Mouse (Mus musculus) heart, embryonic 13.5 days (tissue): ENCODE data around the gene Mettl16. TPM values are rescaled to one million over a fixed set of nuclear protein-coding genes. Genes with fewer than 3 reads are reported as not detected.

ENCODE experiments used
- ATAC-seq: fragments of 200-750 bp; cut with Nextera tagmentation; 2 replicates; pipeline ENCODE4 v1.8.0; 2017; ENCODE audit warnings: moderate TSS enrichment; ENCODE audit not compliant: insufficient number of reproducible peaks, low FRiP score, low TSS enrichment; ENCODE audit errors: extremely low read depth
- H3K27ac ChIP-seq: fragments of 300-500 bp; sonication (generic); replicated peaks from 2 replicates; pipeline ENCODE4 v1.5.1; 2015; ENCODE audit warnings: moderate library complexity, mild to moderate bottlenecking, inconsistent platforms
- H3K27me3 ChIP-seq: fragments of 300-500 bp; sonication (generic); replicated peaks from 2 replicates; pipeline ENCODE4 v1.6.1; 2015; ENCODE audit warnings: mild to moderate bottlenecking, inconsistent platforms
- H3K36me3 ChIP-seq: fragments of 300-500 bp; sonication (generic); 2 replicates; pipeline ENCODE4 v1.6.1; 2015; ENCODE audit warnings: mild to moderate bottlenecking, inconsistent platforms
- H3K4me1 ChIP-seq: fragments of 300-500 bp; sonication (generic); 2 replicates; pipeline ENCODE4 v1.6.1; 2015; ENCODE audit warnings: inconsistent platforms
- H3K4me2 ChIP-seq: fragments of 300-500 bp; sonication (generic); 2 replicates; pipeline ENCODE4 v1.6.1; 2015; ENCODE audit warnings: inconsistent platforms, mild to moderate bottlenecking, moderate library complexity
- H3K4me3 ChIP-seq: fragments of 300-500 bp; sonication (generic); 2 replicates; pipeline ENCODE4 v1.5.1; 2015; ENCODE audit warnings: moderate library complexity, mild to moderate bottlenecking, inconsistent platforms
- H3K9ac ChIP-seq: fragments of 300-500 bp; sonication (generic); 2 replicates; pipeline ENCODE4 v1.6.1; 2015; ENCODE audit warnings: inconsistent platforms, mild to moderate bottlenecking, moderate library complexity
- H3K9me3 ChIP-seq: fragments of 300-500 bp; sonication (generic); 2 replicates; pipeline ENCODE4 v1.6.1; 2016; ENCODE audit warnings: inconsistent platforms
- WGBS: fragments of 180-500 bp; shearing (Covaris S2); methylation state at CpG from one replicate; pipeline ENCODE4 v1.1.7; 2015; ENCODE audit warnings: mixed read lengths; 5-methylcytosine and 5-hydroxymethylcytosine counted together
- polyA plus RNA-seq: library from polyadenylated mRNA; unstranded; fragments of >200 nt; fragmentation: Nextera tagmentation; extraction: Ambion mirVana; gene quantifications from 2 replicates; pipeline ENCODE4 v1.2.1, GENCODE M21; 2015

Mettl16 gene
- polyA plus RNA-seq, 1 experiment from 2014 or later = 29.2 TPM

DNA sequence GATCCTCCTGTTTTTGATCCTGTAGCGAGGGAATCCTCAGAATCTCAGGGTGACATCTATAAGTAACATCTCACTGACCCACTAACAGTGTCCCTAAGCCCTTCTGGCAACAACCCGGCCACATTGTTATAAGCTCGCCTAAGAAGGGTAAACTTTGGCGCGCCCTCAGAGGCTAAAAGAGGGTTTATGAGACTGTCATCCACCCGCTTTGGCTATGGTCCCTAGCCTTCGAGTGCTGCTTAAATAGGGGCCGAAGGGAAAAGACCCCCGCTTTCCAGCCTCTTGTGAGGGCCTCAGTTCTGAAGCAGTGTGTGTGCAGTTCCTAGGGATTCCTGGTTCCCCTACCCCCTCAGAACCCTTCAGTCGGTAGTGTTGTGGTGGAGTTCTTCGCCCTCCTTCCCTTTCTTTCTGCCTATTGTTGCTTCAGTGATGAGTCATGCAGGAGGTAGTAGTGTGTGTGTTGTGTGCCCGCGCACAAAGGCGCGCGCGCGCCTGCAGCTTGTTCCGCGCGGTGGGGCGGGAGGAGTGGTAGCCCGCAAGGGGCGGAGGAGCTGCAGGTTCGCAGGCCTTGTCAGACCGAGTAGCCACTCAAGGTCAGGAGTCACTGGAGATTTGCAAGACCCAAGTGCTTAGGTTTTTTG is 62.0 kb downstream of the Mettl16 start:
- H3K36me3 ChIP-seq = peaks cover 9% of the 10 kb centered on the region; the same call in 1 of the 2 replicates
- H3K4me3 ChIP-seq = peak overlapping the region; percentile 95
- 2% methylated on average over 26 of the region's 26 CpGs for WGBS
- H3K27ac ChIP-seq = peak overlapping the region; percentile 100
- ATAC-seq = no peak
- H3K4me1 ChIP-seq = peaks cover 73% of the 10 kb centered on the region
- no peaks in the 10 kb centered on the region for H3K27me3 ChIP-seq
- H3K9me3 ChIP-seq = no peaks in the 10 kb centered on the region
- peak overlapping the region; percentile 87 for H3K9ac ChIP-seq
- H3K4me2 ChIP-seq = peak overlapping the region; percentile 99

- Histone ChIP-seq H3K4me3 (peak overlapping the region; percentile 95), H3K36me3 (peaks cover 9% of the 10 kb centered on the region; the same call in 1 of the 2 replicates), H3K27ac (peak overlapping the region; percentile 100), H3K9ac (peak overlapping the region; percentile 87), H3K4me2 (peak overlapping the region; percentile 99), H3K9me3 (no peaks in the 10 kb centered on the region), H3K27me3 (no peaks in the 10 kb centered on the region), H3K4me1 (peaks cover 64% of the 10 kb centered on the region)
- WGBS = 69% methylated on average over 8 of the region's 8 CpGs
- ATAC-seq = no peak
These were observed 63.1 kb downstream of the Mettl16 start for GRCm38 (mm10) chr11:74833536-74834358.

- no peaks in the 10 kb centered on the region for H3K9me3 ChIP-seq
- H3K27ac ChIP-seq = peak overlapping the region; percentile 100
- no peaks in the 10 kb centered on the region for H3K27me3 ChIP-seq
- H3K4me2 ChIP-seq = peak overlapping the region; percentile 99
- peaks cover 9% of the 10 kb centered on the region; the same call in 1 of the 2 replicates for H3K36me3 ChIP-seq
- no peak for ATAC-seq
- 25% methylated on average over 1 of the region's 1 CpGs for WGBS
- 0 out of 2 replicates have a peak overlapping the region, but pooled peaks have one; percentile 95 for H3K4me3 ChIP-seq
- H3K9ac ChIP-seq = peak overlapping the region; percentile 87
- H3K4me1 ChIP-seq = peaks cover 64% of the 10 kb centered on the region
These were observed 63.7 kb downstream of the Mettl16 start for GRCm38 (mm10) chr11:74834359-74834638.

- Histone ChIP-seq H3K4me2 (peak overlapping the region; percentile 99), H3K4me1 (peaks cover 66% of the 10 kb centered on the region), H3K9ac (peak overlapping the region; percentile 87), H3K36me3 (peaks cover 12% of the 10 kb centered on the region), H3K27ac (peak overlapping the region; percentile 100), H3K27me3 (no peaks in the 10 kb centered on the region), H3K9me3 (no peaks in the 10 kb centered on the region), H3K4me3 (no peak overlapping the region)
- 38% methylated on average over 5 of the region's 5 CpGs for WGBS
- no peak for ATAC-seq
These were observed 64.1 kb downstream of the Mettl16 start for GRCm38 (mm10) chr11:74834650-74835277.

GRCm38 (mm10) chr11:74835593-74836224 is 65.1 kb downstream of the Mettl16 start:
- peaks cover 75% of the 10 kb centered on the region for H3K4me1 ChIP-seq
- H3K27me3 ChIP-seq = no peaks in the 10 kb centered on the region
- peak overlapping the region; percentile 88; the same call in 1 of the 2 replicates for H3K9ac ChIP-seq
- no peak for ATAC-seq
- H3K4me2 ChIP-seq = peak overlapping the region; percentile 16; the same call in 1 of the 2 replicates
- 87% methylated on average over 6 of the region's 6 CpGs for WGBS
- H3K36me3 ChIP-seq = peaks cover 18% of the 10 kb centered on the region
- H3K27ac ChIP-seq = no peak overlapping the region
- no peak overlapping the region for H3K4me3 ChIP-seq
- no peaks in the 10 kb centered on the region for H3K9me3 ChIP-seq

GRCm38 (mm10) chr11:74836225-74837055 is 65.8 kb downstream of the Mettl16 start:
- H3K4me2 ChIP-seq = peak overlapping the region; percentile 89
- H3K36me3 ChIP-seq = peaks cover 21% of the 10 kb centered on the region
- WGBS = 90% methylated on average over 22 of the region's 22 CpGs
- peak overlapping the region; percentile 99; the same call in 1 of the 2 replicates for H3K27ac ChIP-seq
- H3K4me1 ChIP-seq = peaks cover 83% of the 10 kb centered on the region
- peak overlapping the region; percentile 88 for H3K9ac ChIP-seq
- no peaks in the 10 kb centered on the region for H3K27me3 ChIP-seq
- no peaks in the 10 kb centered on the region for H3K9me3 ChIP-seq
- ATAC-seq = no peak
- 0 out of 2 replicates have a peak overlapping the region, but pooled peaks have one; percentile 1 for H3K4me3 ChIP-seq

DNA sequence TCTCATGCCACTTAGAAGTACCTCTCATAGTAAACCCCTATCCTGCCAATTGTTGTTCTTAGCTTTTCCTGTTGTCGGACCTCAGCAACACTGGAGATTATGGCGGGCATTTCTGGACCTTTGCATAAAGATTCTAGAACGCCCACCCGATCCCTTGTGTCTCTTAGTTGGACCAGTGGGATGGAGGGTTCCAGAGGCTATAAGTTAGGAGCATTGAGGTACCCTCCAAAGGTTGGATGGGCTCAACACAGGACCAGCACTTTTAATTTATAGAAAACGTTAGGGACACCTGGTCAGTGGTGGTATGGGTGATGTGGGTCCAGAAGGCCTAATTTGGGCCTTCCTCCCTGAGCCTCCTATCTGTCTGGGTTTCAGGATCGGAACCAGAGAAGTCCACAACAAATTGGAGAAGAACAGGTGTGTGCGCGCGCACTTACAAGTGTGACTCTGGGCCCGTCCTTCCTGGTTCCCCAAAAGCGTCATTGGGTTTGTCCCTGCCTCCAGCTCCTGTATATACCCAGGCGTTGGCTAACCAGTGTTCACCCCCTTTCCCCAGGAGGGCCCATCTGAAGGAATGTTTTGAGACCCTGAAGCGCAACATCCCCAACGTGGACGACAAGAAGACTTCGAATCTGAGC is 66.5 kb downstream of the Mettl16 start:
- peak overlapping the region; percentile 99 for H3K27ac ChIP-seq
- WGBS = 43% methylated on average over 16 of the region's 16 CpGs
- H3K4me3 ChIP-seq = peak overlapping the region; percentile 58
- H3K4me2 ChIP-seq = peak overlapping the region; percentile 89
- H3K27me3 ChIP-seq = no peaks in the 10 kb centered on the region
- H3K4me1 ChIP-seq = peaks cover 89% of the 10 kb centered on the region
- H3K9ac ChIP-seq = peak overlapping the region; percentile 88
- no peaks in the 10 kb centered on the region for H3K9me3 ChIP-seq
- peaks cover 27% of the 10 kb centered on the region for H3K36me3 ChIP-seq
- no peak for ATAC-seq

DNA sequence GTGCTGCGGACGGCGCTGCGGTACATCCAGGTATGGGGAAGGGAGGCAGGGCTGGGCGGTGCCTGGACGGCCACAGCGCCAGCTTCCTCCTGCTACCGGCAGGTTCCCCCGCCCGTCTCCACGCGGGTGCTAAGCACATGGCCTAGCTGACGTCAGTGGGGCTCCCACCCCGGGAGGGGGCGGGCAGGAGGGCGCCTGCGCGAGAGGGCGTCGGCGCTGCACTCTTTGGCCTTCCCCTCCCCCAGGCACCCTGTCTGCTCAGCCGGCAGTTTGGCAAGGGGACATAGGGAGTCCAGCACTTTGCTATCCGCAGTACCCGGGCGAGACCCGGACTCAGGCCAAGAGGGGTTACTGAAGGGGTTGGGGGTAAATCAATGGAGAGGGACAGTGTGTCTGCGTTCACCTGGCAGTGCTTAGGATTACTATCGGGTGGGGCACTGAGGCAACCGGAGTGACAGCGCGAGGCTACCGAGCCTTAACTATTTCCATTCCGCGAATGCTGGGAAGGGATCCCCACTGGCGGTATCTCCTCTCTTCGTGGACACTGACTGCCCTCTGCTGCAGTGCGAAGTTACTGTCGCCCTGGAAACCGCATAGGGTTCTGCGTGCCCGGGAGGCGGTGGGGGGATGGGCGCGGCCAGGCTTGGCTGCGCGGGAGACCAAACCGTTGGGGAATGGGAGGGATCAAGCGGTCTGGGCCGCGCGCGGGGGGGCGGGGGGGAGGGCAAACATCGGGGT is 67.2 kb downstream of the Mettl16 start:
- peaks cover 89% of the 10 kb centered on the region for H3K4me1 ChIP-seq
- WGBS = under 1% methylated on average over 52 of the region's 54 CpGs

GRCm38 (mm10) chr11:74838441-74838840 is 67.8 kb downstream of the Mettl16 start:
- Histone ChIP-seq H3K9ac (peak overlapping the region; percentile 88), H3K27me3 (no peaks in the 10 kb centered on the region), H3K36me3 (peaks cover 40% of the 10 kb centered on the region), H3K4me1 (peaks cover 89% of the 10 kb centered on the region), H3K4me3 (peak overlapping the region; percentile 58), H3K27ac (peak overlapping the region; percentile 99), H3K9me3 (no peaks in the 10 kb centered on the region), H3K4me2 (peak overlapping the region; percentile 89)
- peak; percentile 62 for ATAC-seq
- WGBS = under 1% methylated on average over 35 of the region's 35 CpGs

More for the DNA sequence above, 67.2 kb downstream of the Mettl16 start:
- ATAC-seq = peak; percentile 78
- Histone ChIP-seq H3K27me3 (no peaks in the 10 kb centered on the region), H3K9ac (peak overlapping the region; percentile 88), H3K9me3 (no peaks in the 10 kb centered on the region), H3K36me3 (peaks cover 34% of the 10 kb centered on the region), H3K4me2 (peak overlapping the region; percentile 89), H3K4me3 (peak overlapping the region; percentile 58), H3K27ac (peak overlapping the region; percentile 99)
